Mouse (Mus musculus) intestine, embryonic 14.5 days (tissue): ENCODE measurements around the gene Lrrn2. TPM values are rescaled to one million over a fixed set of nuclear protein-coding genes. Genes with fewer than 3 reads are reported as not detected.
A peak's percentile ranks its signal among the peaks of the same experiment; 100 is the strongest.
"Not testable (repeated sequence)": the region's sequence is repeated elsewhere in the genome, so short reads cannot be mapped to it uniquely, and the experiment has no call there.

ENCODE experiments used
- ATAC-seq: fragments of 200-750 bp; cut with Nextera tagmentation; replicated peaks from 2 replicates; pipeline ENCODE4 v1.8.0; 2017; ENCODE audit warnings: low read depth, moderate number of reproducible peaks, moderate TSS enrichment, moderate library complexity; ENCODE audit not compliant: low FRiP score, low TSS enrichment
- DNase-seq: peaks from one replicate; pipeline ENCODE4 v3.0.0-alpha.2; 2018; ENCODE audit warnings: low spot score
- H3K27ac ChIP-seq: fragments of 300-500 bp; sonication (generic); 2 replicates; pipeline ENCODE4 v1.5.1; 2014; ENCODE audit warnings: low read depth, mild to moderate bottlenecking, control low read depth
- H3K27me3 ChIP-seq: fragments of 300-500 bp; sonication (generic); replicated peaks from 2 replicates; pipeline ENCODE4 v1.6.1; 2014; ENCODE audit warnings: low read length, control low read depth; ENCODE audit not compliant: control insufficient read depth, insufficient read depth
- H3K36me3 ChIP-seq: fragments of 300-500 bp; sonication (generic); 2 replicates; pipeline ENCODE4 v1.6.1; 2014; ENCODE audit warnings: low read length, control low read depth; ENCODE audit not compliant: control insufficient read depth, insufficient read depth
- H3K4me1 ChIP-seq: fragments of 300-500 bp; sonication (generic); replicated peaks from 2 replicates; pipeline ENCODE4 v1.6.1; 2014; ENCODE audit warnings: low read length, control low read depth, mixed read lengths; ENCODE audit not compliant: control insufficient read depth, insufficient read depth
- H3K4me2 ChIP-seq: fragments of 300-500 bp; sonication (generic); 2 replicates; pipeline ENCODE4 v1.6.1; 2014; ENCODE audit warnings: low read length
- H3K4me3 ChIP-seq: fragments of 300-500 bp; sonication (generic); 2 replicates; pipeline ENCODE4 v1.5.1; 2014; ENCODE audit warnings: low read depth, low read length, control low read depth, mixed read lengths
- H3K9ac ChIP-seq: fragments of 300-500 bp; sonication (generic); 2 replicates; pipeline ENCODE4 v1.6.1; 2014; ENCODE audit warnings: mild to moderate bottlenecking, low read length
- H3K9me3 ChIP-seq: fragments of 300-500 bp; sonication (generic); 2 replicates; pipeline ENCODE4 v1.6.1; 2016; ENCODE audit warnings: low read length, control low read depth; ENCODE audit not compliant: control insufficient read depth
- WGBS: fragments of 180-500 bp; shearing (Covaris S2); extraction: QIAGEN DNeasy Blood & Tissue Kit; methylation state at CpG from one replicate; pipeline ENCODE4 v1.1.7; 2014; 5-methylcytosine and 5-hydroxymethylcytosine counted together
- polyA plus RNA-seq: library from polyadenylated mRNA; unstranded; fragments of >200 nt; fragmentation: Nextera tagmentation; extraction: Ambion mirVana; gene quantifications from 2 replicates; pipeline ENCODE4 v1.2.1, GENCODE M21; 2014

Lrrn2 gene
- polyA plus RNA-seq, 1 experiment from 2014 or later, result 4.4 TPM

- ATAC-seq (no peak), DNase-seq (no peak)
- Histone ChIP-seq H3K9ac (no peak overlapping the region), H3K4me2 (no peak overlapping the region), H3K4me3 (no peak overlapping the region), H3K27ac (no peak overlapping the region), H3K36me3 (no peaks in the 10 kb centered on the region), H3K4me1 (0 out of 2 replicates have a peak, but pooled peaks cover 2% of the 10 kb centered on the region), H3K9me3 (no peaks in the 10 kb centered on the region), H3K27me3 (no peaks in the 10 kb centered on the region)
- 90% methylated on average over 3 of the region's 3 CpGs for WGBS
Measured at GRCm38 (mm10) chr1:132961751-132962150, 81.7 kb downstream of the Lrrn2 start.

- H3K9me3 ChIP-seq, result no peaks in the 10 kb centered on the region
- ATAC-seq, result no peak
Measured at GRCm38 (mm10) chr1:132964106-132964505, 84.0 kb downstream of the Lrrn2 start.

GRCm38 (mm10) chr1:132964691-132965090 is 84.6 kb downstream of the Lrrn2 start:
- no peak overlapping the region for H3K27ac ChIP-seq
- H3K4me2 ChIP-seq, result no peak overlapping the region
- no peaks in the 10 kb centered on the region for H3K36me3 ChIP-seq
- DNase-seq (no peak), ATAC-seq (no peak)
- WGBS, result 66% methylated on average over 4 of the region's 4 CpGs
- no peaks in the 10 kb centered on the region for H3K4me1 ChIP-seq
- H3K9me3 ChIP-seq, result no peaks in the 10 kb centered on the region
- no peak overlapping the region for H3K9ac ChIP-seq
- H3K4me3 ChIP-seq, result no peak overlapping the region
- no peaks in the 10 kb centered on the region for H3K27me3 ChIP-seq

More at GRCm38 (mm10) chr1:132964106-132964505, 84.0 kb downstream of the Lrrn2 start:
- Histone ChIP-seq H3K36me3 (no peaks in the 10 kb centered on the region), H3K4me3 (no peak overlapping the region), H3K4me1 (no peaks in the 10 kb centered on the region), H3K27me3 (no peaks in the 10 kb centered on the region), H3K27ac (no peak overlapping the region), H3K9ac (no peak overlapping the region), H3K4me2 (no peak overlapping the region)
- DNase-seq, result no peak
- WGBS, result 70% methylated on average over 2 of the region's 2 CpGs

- H3K9ac ChIP-seq, result no peak overlapping the region
- 36% methylated on average over 6 of the region's 6 CpGs for WGBS
- no peak overlapping the region for H3K4me3 ChIP-seq
- no peak overlapping the region for H3K27ac ChIP-seq
- H3K4me1 ChIP-seq, result no peaks in the 10 kb centered on the region
- H3K9me3 ChIP-seq, result no peaks in the 10 kb centered on the region
- DNase-seq (peak; percentile 78), ATAC-seq (no peak)
- H3K4me2 ChIP-seq, result no peak overlapping the region
- no peaks in the 10 kb centered on the region for H3K36me3 ChIP-seq
- H3K27me3 ChIP-seq, result no peaks in the 10 kb centered on the region
Measured at GRCm38 (mm10) chr1:132968659-132969058, 88.6 kb downstream of the Lrrn2 start.

GRCm38 (mm10) chr1:132977402-132977801 is 97.3 kb downstream of the Lrrn2 start:
- H3K4me1 ChIP-seq, result no peaks in the 10 kb centered on the region
- peaks cover 8% of the 10 kb centered on the region; the same call in 1 of the 2 replicates for H3K36me3 ChIP-seq
- H3K4me3 ChIP-seq, result no peak overlapping the region
- H3K27me3 ChIP-seq, result no peaks in the 10 kb centered on the region
- ATAC-seq (no peak), DNase-seq (no peak)
- H3K9ac ChIP-seq, result no peak overlapping the region
- no peaks in the 10 kb centered on the region for H3K9me3 ChIP-seq
- H3K4me2 ChIP-seq, result no peak overlapping the region
- 41% methylated on average over 1 of the region's 1 CpGs for WGBS
- no peak overlapping the region for H3K27ac ChIP-seq

- 94% methylated on average over 6 of the region's 6 CpGs for WGBS
- Histone ChIP-seq H3K9ac (no peak overlapping the region), H3K4me3 (no peak overlapping the region), H3K36me3 (peaks cover 38% of the 10 kb centered on the region), H3K4me2 (no peak overlapping the region), H3K27me3 (no peaks in the 10 kb centered on the region), H3K4me1 (no peaks in the 10 kb centered on the region), H3K9me3 (no peaks in the 10 kb centered on the region), H3K27ac (no peak overlapping the region)
- DNase-seq, result no peak
- ATAC-seq, result no peak
Measured at GRCm38 (mm10) chr1:132981232-132981631, 101.2 kb downstream of the Lrrn2 start.

- no peaks in the 10 kb centered on the region for H3K4me1 ChIP-seq
- no peaks in the 10 kb centered on the region for H3K27me3 ChIP-seq
- no peak overlapping the region for H3K27ac ChIP-seq
- no peak overlapping the region for H3K4me3 ChIP-seq
- ATAC-seq (0 out of 2 replicates have a peak, but pooled peaks have one; percentile 48), DNase-seq (peak; percentile 79)
- no peak overlapping the region for H3K9ac ChIP-seq
- 56% methylated on average over 7 of the region's 7 CpGs for WGBS
- no peak overlapping the region for H3K4me2 ChIP-seq
- peaks cover 48% of the 10 kb centered on the region for H3K36me3 ChIP-seq
- no peaks in the 10 kb centered on the region for H3K9me3 ChIP-seq
Measured at GRCm38 (mm10) chr1:132982728-132983127, 102.7 kb downstream of the Lrrn2 start.

- 69% methylated on average over 12 of the region's 12 CpGs for WGBS
- H3K4me3 ChIP-seq, DNase-seq: not testable (repeated sequence)
Measured at GRCm38 (mm10) chr1:132988556-132989459, 108.7 kb downstream of the Lrrn2 start.

More at GRCm38 (mm10) chr1:132988556-132989459, 108.7 kb downstream of the Lrrn2 start:
- ATAC-seq, H3K9ac ChIP-seq, H3K9me3 ChIP-seq, H3K27ac ChIP-seq, H3K27me3 ChIP-seq, H3K4me2 ChIP-seq, H3K4me1 ChIP-seq: not testable (repeated sequence)
- peaks cover 87% of the 10 kb centered on the region for H3K36me3 ChIP-seq
